Mouse (Mus musculus): Measurements from ENCODE around the gene 1600002K03Rik. TPM values are rescaled to one million over a fixed set of nuclear protein-coding genes. Genes with fewer than 3 reads are reported as not detected.

Gene 1600002K03Rik
- polyA plus RNA-seq (2017; shearing (Covaris generic)): 10 to 100 TPM; 21.4 to 25.0 TPM

DNA sequence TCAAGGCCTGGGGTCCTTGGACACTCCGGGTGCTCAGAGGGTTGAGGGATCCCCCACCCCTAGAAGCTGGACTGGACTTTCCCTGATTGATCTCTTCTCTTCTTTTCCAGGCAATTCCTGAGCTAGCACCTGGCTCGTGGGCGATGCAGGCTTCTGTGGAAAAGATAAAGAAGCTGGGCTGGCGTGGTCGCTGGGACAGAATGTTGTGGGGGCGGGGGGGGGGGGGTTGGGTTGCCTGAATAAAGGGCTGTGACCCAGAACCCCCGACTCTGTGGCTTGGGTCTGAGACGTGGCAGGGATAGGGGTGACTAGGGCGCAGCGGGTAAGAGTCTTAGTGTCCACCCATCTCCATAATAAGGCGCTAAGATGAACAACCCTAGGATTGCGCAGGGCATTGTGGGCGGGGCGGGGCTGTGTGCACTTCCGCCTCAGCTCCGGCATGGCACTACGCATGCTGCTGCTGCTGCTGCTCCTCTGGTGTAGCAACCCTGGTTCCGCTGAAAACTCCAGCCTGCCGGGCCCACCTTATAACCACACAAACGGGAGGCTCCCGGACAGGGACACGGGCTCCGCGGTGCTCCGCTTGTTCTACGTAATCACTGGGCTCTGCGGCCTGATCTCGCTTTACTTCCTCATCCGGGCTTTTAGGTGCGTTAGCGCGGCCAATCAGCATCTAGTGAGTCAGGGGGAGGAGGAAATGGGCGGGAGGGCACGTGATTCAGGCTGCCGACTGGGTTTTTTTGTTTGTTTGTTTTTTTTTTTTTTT, at the start of gene 1600002K03Rik:
1600002K03Rik (plus strand) TSS at position 418 of the 766 bp plus-strand sequence.

DNA sequence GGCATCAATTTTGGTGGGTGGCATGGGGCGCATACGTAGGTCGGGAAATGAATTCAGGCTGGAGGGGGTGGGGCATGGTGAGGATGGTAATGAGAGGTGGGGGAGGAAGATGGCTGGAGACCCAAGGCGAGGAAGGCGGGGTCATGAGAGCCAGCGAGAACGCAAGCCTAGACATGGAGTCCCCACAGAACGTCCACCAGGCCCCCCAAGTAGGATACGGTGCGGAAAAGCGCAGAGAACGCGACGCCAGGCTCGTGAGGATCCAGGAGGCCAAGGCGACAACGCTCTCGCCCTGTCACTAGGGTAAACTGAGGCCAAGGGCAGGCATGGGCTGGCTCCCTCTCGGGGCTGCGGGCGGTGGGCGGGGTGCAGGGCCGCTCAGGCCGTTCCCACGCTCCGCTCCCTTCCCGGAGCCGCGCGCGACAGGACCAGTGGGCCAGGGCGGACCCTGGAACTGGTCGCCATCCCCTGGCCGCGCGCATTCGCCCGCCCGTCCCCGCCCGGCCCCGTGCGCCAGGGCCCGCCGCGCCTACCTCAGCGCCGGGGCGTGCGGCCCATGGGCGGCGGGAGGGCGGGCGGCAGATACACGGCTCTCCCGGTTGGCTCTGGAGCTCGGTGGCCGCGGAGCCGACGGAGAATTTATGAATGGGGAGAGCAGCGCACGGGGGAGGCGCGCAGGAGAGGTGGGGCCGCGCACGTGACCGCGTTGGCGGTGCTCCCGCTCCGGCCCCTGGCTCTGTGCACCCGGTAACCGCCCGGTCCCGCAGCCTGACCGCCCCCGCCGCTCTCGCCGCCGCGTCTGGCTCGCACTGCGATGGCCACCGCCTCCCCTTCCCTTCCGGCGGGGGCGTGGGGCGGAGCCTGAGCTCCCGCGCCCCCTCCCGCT, 33.9 kb upstream of the 1600002K03Rik start, which contains the start of gene Atp5d:
Atp5d (plus strand) TSS at position 80 of the 886 bp plus-strand sequence.

DNA sequence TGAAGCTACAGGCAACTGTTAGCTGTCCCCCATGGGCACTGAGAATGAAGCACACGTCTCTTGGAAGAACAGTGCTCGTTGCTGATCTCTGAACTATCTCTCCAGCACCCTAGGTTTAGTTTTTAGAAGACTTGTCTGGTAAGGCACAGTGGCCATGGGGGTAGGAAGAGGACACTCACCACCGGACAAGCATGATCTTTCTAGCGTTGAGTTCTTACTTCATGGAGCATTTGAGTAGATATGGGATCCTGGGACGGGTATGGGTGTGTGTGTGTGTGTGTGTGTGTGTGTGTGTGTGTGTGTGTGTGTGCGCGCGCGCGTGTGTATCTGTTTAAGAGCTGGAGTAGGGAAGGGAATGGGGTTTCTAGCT, 32.1 kb upstream of the 1600002K03Rik start, which contains the start of gene Cbarp:
Cbarp (minus strand) TSS at position 170 of the 370 bp plus-strand sequence.

DNA sequence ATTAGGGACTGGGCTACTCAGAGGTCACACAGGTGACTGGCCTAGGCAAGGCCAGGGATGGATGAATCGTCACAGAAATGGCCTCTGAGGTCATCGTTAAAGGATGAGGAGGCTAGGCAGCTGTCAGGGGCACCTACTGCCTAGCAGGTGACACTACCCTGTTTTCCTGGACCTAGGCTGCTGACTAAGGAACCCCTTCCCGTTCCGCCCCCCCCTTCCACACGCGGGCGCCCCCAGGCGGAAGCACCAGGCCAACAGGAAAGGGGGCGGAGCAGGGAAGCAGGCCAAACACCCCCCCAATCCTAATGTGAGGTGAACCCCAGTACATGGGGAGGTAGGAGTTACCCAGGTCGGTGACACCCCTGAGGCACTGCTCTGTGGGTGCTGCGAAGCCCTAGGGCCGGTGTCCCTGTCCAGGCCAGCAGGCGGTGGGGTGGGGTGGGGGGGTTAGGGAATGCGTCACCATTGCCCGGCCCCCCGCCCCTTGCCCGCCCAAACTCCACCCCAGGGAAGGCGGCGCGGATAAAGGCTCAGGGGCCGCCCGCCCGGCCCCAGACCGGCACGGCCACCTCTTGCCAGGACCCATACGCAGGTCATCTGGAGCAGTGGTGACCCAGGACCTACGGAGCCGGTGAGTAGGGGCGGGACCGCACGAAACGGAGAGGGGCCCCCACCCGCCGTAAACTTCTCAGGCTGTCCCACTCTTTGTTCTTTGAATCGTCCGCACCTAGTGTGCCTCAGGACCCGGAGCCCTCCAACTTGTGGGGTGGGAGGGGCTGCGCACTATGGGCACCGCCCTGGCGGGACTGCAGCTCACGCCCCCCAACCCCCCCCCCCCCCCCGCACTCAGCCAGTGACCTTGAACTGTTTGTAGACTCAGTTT, 24.8 kb upstream of the 1600002K03Rik start, which contains the start of gene Midn:
Midn (plus strand) TSS at position 554 of the 883 bp plus-strand sequence.

DNA sequence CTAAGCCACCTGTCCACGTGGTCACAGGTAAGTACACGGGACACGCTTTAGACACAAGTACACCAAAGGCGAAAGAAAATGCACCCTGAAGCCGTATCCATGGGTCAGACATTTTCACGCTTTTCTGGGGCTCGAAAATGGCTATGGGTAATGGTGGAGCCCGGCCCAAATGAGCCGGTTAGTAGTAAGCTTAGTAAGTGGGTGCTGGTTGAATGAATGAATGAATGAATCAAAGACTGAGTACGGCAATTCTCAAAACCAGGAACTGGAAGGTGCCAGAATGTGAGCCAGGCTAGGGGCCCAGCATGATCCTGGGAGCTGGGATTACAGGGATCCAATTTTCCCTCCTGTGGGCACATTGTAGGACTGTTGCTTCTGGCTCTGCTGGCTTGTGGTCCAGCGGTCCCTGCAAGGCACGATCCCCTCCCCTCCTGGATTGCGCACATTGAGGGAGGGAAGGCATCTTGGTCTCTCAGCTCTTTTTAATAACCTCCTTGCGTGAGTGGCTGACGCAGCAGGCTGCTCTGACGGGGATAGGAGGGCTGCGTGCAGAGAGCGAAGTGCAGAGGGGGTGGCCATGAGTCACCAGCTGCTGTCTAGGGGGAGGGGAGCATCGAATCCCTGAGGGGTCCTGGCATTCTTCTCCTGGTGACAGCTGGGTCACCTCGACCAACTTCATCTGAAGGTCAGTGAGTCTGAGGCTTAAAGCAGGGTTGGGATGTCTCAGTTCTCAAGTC, 7.2 kb upstream of the 1600002K03Rik start, which contains the start of gene Cirbp:
Cirbp (plus strand) TSS at position 594 of the 737 bp plus-strand sequence.

DNA sequence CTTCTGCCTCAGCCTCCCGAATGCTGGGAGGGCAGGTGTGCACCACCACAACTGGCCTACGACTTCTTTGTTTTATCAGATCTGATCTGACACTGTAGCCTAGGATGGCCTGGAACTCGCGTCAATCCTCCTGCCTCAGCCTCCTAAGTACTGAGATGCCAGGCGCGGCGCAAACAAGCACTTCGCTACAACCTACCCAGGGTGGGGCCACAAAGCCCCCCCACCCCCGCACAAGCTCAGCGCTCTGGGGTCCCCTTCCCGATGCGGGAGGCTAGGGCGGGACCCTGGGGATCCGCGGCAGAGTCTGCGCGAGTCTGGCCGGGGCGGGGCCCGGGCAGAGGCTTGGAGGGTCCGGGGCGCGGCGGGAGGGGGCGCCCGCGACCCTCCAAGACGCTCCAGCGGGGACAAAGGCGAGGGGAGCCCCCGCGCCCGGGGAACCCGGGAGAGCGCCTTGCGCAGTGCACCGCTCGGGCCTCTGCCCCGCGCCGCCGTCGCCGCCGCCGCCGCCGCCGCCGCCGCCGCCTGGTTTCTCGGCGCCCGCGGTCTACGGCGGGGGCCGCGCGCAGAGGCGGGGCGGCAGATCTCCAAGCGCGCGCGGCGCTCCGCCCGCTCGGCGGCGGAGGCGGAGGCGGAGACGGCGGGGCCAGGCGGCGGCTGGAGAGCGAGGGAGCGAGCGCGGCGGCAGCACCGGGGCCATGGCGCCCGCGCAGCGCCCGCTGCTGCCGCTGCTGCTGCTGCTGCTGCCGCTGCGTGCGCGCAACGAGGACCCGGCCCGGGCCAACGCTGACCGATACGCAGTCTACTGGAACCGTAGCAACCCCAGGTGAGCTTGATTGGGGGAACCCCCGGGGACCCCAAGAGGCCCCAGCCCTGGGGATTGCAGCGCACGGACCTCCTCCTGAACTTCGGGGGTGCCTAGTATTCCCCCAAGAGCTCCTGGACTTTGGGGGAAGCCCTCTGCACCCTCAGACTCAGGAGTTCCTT, 6.6 kb downstream of the 1600002K03Rik start, which contains the start of gene Efna2:
Efna2 (plus strand) TSS at position 415 of the 984 bp plus-strand sequence.

Other genes with a start within 250 kb of the 1600002K03Rik start
- 1 to 10 TPM; 6.9 to 8.9 TPM for gene Arid3a, start 245.9 kb upstream of the 1600002K03Rik start, polyA plus RNA-seq (2017; shearing (Covaris generic))
- 10 to 100 TPM; 63.3 to 64.9 TPM for gene Wdr18, start 212.8 kb upstream of the 1600002K03Rik start, polyA plus RNA-seq (2017; shearing (Covaris generic))
- under 1 TPM; 0.10 to 0.83 TPM for gene Grin3b, start 202.2 kb upstream of the 1600002K03Rik start, polyA plus RNA-seq (2017; shearing (Covaris generic))
- 10 to 100 TPM; 22.6 to 30.0 TPM for gene Tmem259, start 188.6 kb upstream of the 1600002K03Rik start, polyA plus RNA-seq (2017; shearing (Covaris generic))
- 100 to 1,000 TPM; 843 to 967 TPM for gene Cnn2, start 184.4 kb upstream of the 1600002K03Rik start, polyA plus RNA-seq (2017; shearing (Covaris generic))
- 10 to 100 TPM; 49.6 to 55.9 TPM for gene Abca7, start 176.4 kb upstream of the 1600002K03Rik start, polyA plus RNA-seq (2017; shearing (Covaris generic))
- gene Arhgap45, start 156.3 kb upstream of the 1600002K03Rik start, polyA plus RNA-seq (2017; shearing (Covaris generic)): 100 to 1,000 TPM; 728 to 884 TPM
- gene Polr2e, start 133.1 kb upstream of the 1600002K03Rik start, polyA plus RNA-seq (2017; shearing (Covaris generic)): 100 to 1,000 TPM; 196 TPM
- gene Gpx4, start 125.8 kb upstream of the 1600002K03Rik start, polyA plus RNA-seq (2017; shearing (Covaris generic)): 100 to 1,000 TPM; 386 to 437 TPM
- 10 to 100 TPM; 60.6 to 60.7 TPM for gene Sbno2, start 67.4 kb upstream of the 1600002K03Rik start, polyA plus RNA-seq (2017; shearing (Covaris generic))
- 10 to 100 TPM; 27.4 to 49.1 TPM for gene Stk11, start 57.1 kb upstream of the 1600002K03Rik start, polyA plus RNA-seq (2017; shearing (Covaris generic))
- 100 to 1,000 TPM; 349 to 389 TPM for gene Atp5d, start 34.3 kb upstream of the 1600002K03Rik start, polyA plus RNA-seq (2017; shearing (Covaris generic))
- gene Cbarp, start 32.1 kb upstream of the 1600002K03Rik start, polyA plus RNA-seq (2017; shearing (Covaris generic)): 1 to 10 TPM; 2.3 to 2.4 TPM
- gene Midn, start 24.7 kb upstream of the 1600002K03Rik start, polyA plus RNA-seq (2017; shearing (Covaris generic)): 1 to 10 TPM; 5.0 to 9.6 TPM
- gene Cirbp, start 7.0 kb upstream of the 1600002K03Rik start, polyA plus RNA-seq (2017; shearing (Covaris generic)): 100 to 1,000 TPM; 177 to 200 TPM
- gene Efna2, start 6.5 kb downstream of the 1600002K03Rik start, polyA plus RNA-seq (2017; shearing (Covaris generic)): under 1 TPM; 0.27 to 0.99 TPM
- 100 to 1,000 TPM; 117 to 134 TPM for gene Mum1, start 53.5 kb downstream of the 1600002K03Rik start, polyA plus RNA-seq (2017; shearing (Covaris generic))
- gene Ndufs7, start 76.2 kb downstream of the 1600002K03Rik start, polyA plus RNA-seq (2017; shearing (Covaris generic)): 100 to 1,000 TPM; 244 to 267 TPM
- under 1 TPM in 1 of 2 experiments, not detected in 1; 0.99 TPM for gene Gamt, start 88.1 kb downstream of the 1600002K03Rik start, polyA plus RNA-seq (2017; shearing (Covaris generic))
- gene Dazap1, start 88.5 kb downstream of the 1600002K03Rik start, polyA plus RNA-seq (2017; shearing (Covaris generic)): 10 to 100 TPM; 78.7 to 80.6 TPM
- gene Rps15, start 119.5 kb downstream of the 1600002K03Rik start, polyA plus RNA-seq (2017; shearing (Covaris generic)): 100 to 1,000 TPM; 686 to 721 TPM
- gene Apc2, start 123.0 kb downstream of the 1600002K03Rik start, polyA plus RNA-seq (2017; shearing (Covaris generic)): under 1 TPM; 0.14 to 0.56 TPM
- 10 to 100 TPM; 67.3 to 70.0 TPM for gene 2310011J03Rik, start 147.6 kb downstream of the 1600002K03Rik start, polyA plus RNA-seq (2017; shearing (Covaris generic))
- gene Pcsk4, start 156.6 kb downstream of the 1600002K03Rik start, polyA plus RNA-seq (2017; shearing (Covaris generic)): 10 to 100 TPM; 20.4 to 20.8 TPM
- 1 to 10 TPM in 1 of 2 experiments, under 1 TPM in 1; 0.18 to 1.7 TPM for gene Reep6, start 157.0 kb downstream of the 1600002K03Rik start, polyA plus RNA-seq (2017; shearing (Covaris generic))
- gene Adamtsl5, start 175.5 kb downstream of the 1600002K03Rik start, polyA plus RNA-seq (2017; shearing (Covaris generic)): under 1 TPM; 0.46 to 0.95 TPM
- not detected for gene Plk5, start 183.5 kb downstream of the 1600002K03Rik start, polyA plus RNA-seq (2017; shearing (Covaris generic))
- 1 to 10 TPM; 6.6 to 7.5 TPM for gene Mex3d, start 214.7 kb downstream of the 1600002K03Rik start, polyA plus RNA-seq (2017; shearing (Covaris generic))
- gene Mbd3, start 226.6 kb downstream of the 1600002K03Rik start, polyA plus RNA-seq (2017; shearing (Covaris generic)): 100 to 1,000 TPM; 174 to 191 TPM
- 100 to 1,000 TPM; 185 to 241 TPM for gene Uqcr11, start 233.9 kb downstream of the 1600002K03Rik start, polyA plus RNA-seq (2017; shearing (Covaris generic))

All from inflammation-experienced regulatory T-cells (primary cell).